Mouse (Mus musculus) embryonic facial prominence, embryonic 15.5 days (tissue): Measurements from ENCODE around the gene Krtdap. TPM values are rescaled to one million over a fixed set of nuclear protein-coding genes. Genes with fewer than 3 reads are reported as not detected.

Experiments used
- ATAC-seq: fragments of 200-750 bp; cut with Nextera tagmentation; 2 replicates; pipeline ENCODE4 v1.8.0; 2017; ENCODE audit warnings: low read depth, moderate TSS enrichment; ENCODE audit not compliant: insufficient number of reproducible peaks, low FRiP score, low TSS enrichment
- H3K27ac ChIP-seq: fragments of 300-500 bp; sonication (generic); replicated peaks from 2 replicates; pipeline ENCODE4 v1.5.1; 2015; ENCODE audit warnings: mild to moderate bottlenecking, inconsistent platforms
- H3K27me3 ChIP-seq: fragments of 300-500 bp; sonication (generic); 2 replicates; pipeline ENCODE4 v1.6.1; 2015; ENCODE audit warnings: inconsistent platforms
- H3K36me3 ChIP-seq: fragments of 300-500 bp; sonication (generic); 2 replicates; pipeline ENCODE4 v1.6.1; 2015; ENCODE audit warnings: mild to moderate bottlenecking, inconsistent platforms
- H3K4me1 ChIP-seq: fragments of 300-500 bp; sonication (generic); 2 replicates; pipeline ENCODE4 v1.6.1; 2015; ENCODE audit warnings: inconsistent platforms
- H3K4me2 ChIP-seq: fragments of 300-500 bp; sonication (generic); replicated peaks from 2 replicates; pipeline ENCODE4 v1.6.1; 2015; ENCODE audit warnings: mild to moderate bottlenecking, inconsistent platforms
- H3K4me3 ChIP-seq: fragments of 300-500 bp; sonication (generic); replicated peaks from 2 replicates; pipeline ENCODE4 v1.5.1; 2015; ENCODE audit warnings: mild to moderate bottlenecking, inconsistent platforms
- H3K9ac ChIP-seq: fragments of 300-500 bp; sonication (generic); 2 replicates; pipeline ENCODE4 v1.6.1; 2015; ENCODE audit warnings: inconsistent platforms
- H3K9me3 ChIP-seq: fragments of 300-500 bp; sonication (generic); replicated peaks from 2 replicates; pipeline ENCODE4 v1.6.1; 2016; ENCODE audit warnings: inconsistent platforms
- WGBS: fragments of 180-500 bp; shearing (Covaris S2); methylation state at CpG from one replicate; pipeline ENCODE4 v1.1.7; 2015; 5-methylcytosine and 5-hydroxymethylcytosine counted together
- polyA plus RNA-seq: library from polyadenylated mRNA; unstranded; fragments of >200 nt; fragmentation: Nextera tagmentation; extraction: Ambion mirVana; gene quantifications from 2 replicates; pipeline ENCODE4 v1.2.1, GENCODE M21; 2015

Krtdap gene
- polyA plus RNA-seq, 1 experiment from 2014 or later: 1,901 TPM

GRCm38 (mm10) chr7:30763456-30763855, 24.2 kb upstream of the Krtdap start, which contains the start of gene Dmkn:
TSS of gene Dmkn (plus strand) at chr7:30763756.
- no peaks in the 10 kb centered on the region for H3K9me3 ChIP-seq
- no peak within 1 kb of the TSS for H3K4me2 ChIP-seq
- peak within 1 kb of the TSS; percentile 24 for H3K4me3 ChIP-seq
- no peak for ATAC-seq
- no peaks in the 10 kb centered on the region for H3K36me3 ChIP-seq
- peak within 1 kb of the TSS; percentile 51; the same call in 1 of the 2 replicates for H3K27ac ChIP-seq
- peaks cover 8% of the 10 kb centered on the region; the same call in 1 of the 2 replicates for H3K27me3 ChIP-seq
- H3K9ac ChIP-seq: no peak within 1 kb of the TSS
- WGBS: 30% methylated on average over 5 of the region's 5 CpGs
- no peaks in the 10 kb centered on the region for H3K4me1 ChIP-seq

- no peaks in the 10 kb centered on the region for H3K9me3 ChIP-seq
- no peak for ATAC-seq
- peaks cover 9% of the 10 kb centered on the region; the same call in 1 of the 2 replicates for H3K27me3 ChIP-seq
- no peak overlapping the region for H3K9ac ChIP-seq
- H3K4me3 ChIP-seq: peak overlapping the region; percentile 8; the same call in 1 of the 2 replicates
- H3K4me2 ChIP-seq: peak overlapping the region; percentile 10; the same call in 1 of the 2 replicates
- 34% methylated on average over 11 of the region's 11 CpGs for WGBS
- no peaks in the 10 kb centered on the region for H3K4me1 ChIP-seq
- H3K27ac ChIP-seq: no peak overlapping the region
- no peaks in the 10 kb centered on the region for H3K36me3 ChIP-seq
These were observed 22.5 kb upstream of the Krtdap start for GRCm38 (mm10) chr7:30765173-30765572.

GRCm38 (mm10) chr7:30766408-30766807, 21.3 kb upstream of the Krtdap start:
- ATAC-seq: no peak
- WGBS: 80% methylated on average over 4 of the region's 4 CpGs
- Histone ChIP-seq H3K4me2 (no peak overlapping the region), H3K27ac (no peak overlapping the region), H3K36me3 (no peaks in the 10 kb centered on the region), H3K4me1 (no peaks in the 10 kb centered on the region), H3K4me3 (no peak overlapping the region), H3K9ac (no peak overlapping the region), H3K9me3 (no peaks in the 10 kb centered on the region), H3K27me3 (peaks cover 9% of the 10 kb centered on the region; the same call in 1 of the 2 replicates)

GRCm38 (mm10) chr7:30769236-30769635, 18.5 kb upstream of the Krtdap start:
- no peak overlapping the region for H3K9ac ChIP-seq
- ATAC-seq: no peak
- no peaks in the 10 kb centered on the region for H3K9me3 ChIP-seq
- H3K4me1 ChIP-seq: no peaks in the 10 kb centered on the region
- no peak overlapping the region for H3K27ac ChIP-seq
- WGBS: 24% methylated on average over 9 of the region's 9 CpGs
- H3K4me3 ChIP-seq: no peak overlapping the region
- H3K27me3 ChIP-seq: peaks cover 4% of the 10 kb centered on the region; the same call in 1 of the 2 replicates
- H3K36me3 ChIP-seq: no peaks in the 10 kb centered on the region
- no peak overlapping the region for H3K4me2 ChIP-seq

- Histone ChIP-seq H3K4me2 (no peak overlapping the region), H3K36me3 (no peaks in the 10 kb centered on the region), H3K27me3 (no peaks in the 10 kb centered on the region), H3K9ac (no peak overlapping the region), H3K27ac (peak overlapping the region; percentile 65), H3K9me3 (no peaks in the 10 kb centered on the region), H3K4me1 (no peaks in the 10 kb centered on the region), H3K4me3 (peak overlapping the region; percentile 22; the same call in 1 of the 2 replicates)
- ATAC-seq: no peak
- WGBS: 66% methylated on average over 9 of the region's 9 CpGs
These were observed 11.6 kb upstream of the Krtdap start for GRCm38 (mm10) chr7:30776104-30776503.

- H3K9me3 ChIP-seq: no peaks in the 10 kb centered on the region
- no peaks in the 10 kb centered on the region for H3K4me1 ChIP-seq
- no peak overlapping the region for H3K9ac ChIP-seq
- 0 out of 2 replicates have a peak overlapping the region, but pooled peaks have one; percentile 12 for H3K4me2 ChIP-seq
- no peak for ATAC-seq
- H3K27me3 ChIP-seq: no peaks in the 10 kb centered on the region
- H3K27ac ChIP-seq: no peak overlapping the region
- H3K4me3 ChIP-seq: peak overlapping the region; percentile 22; the same call in 1 of the 2 replicates
- 50% methylated on average over 7 of the region's 7 CpGs for WGBS
- H3K36me3 ChIP-seq: no peaks in the 10 kb centered on the region
These were observed 10.6 kb upstream of the Krtdap start for GRCm38 (mm10) chr7:30777081-30777579.

GRCm38 (mm10) chr7:30777911-30778310, 9.8 kb upstream of the Krtdap start:
- H3K27ac ChIP-seq: no peak overlapping the region
- no peaks in the 10 kb centered on the region for H3K27me3 ChIP-seq
- no peak overlapping the region for H3K4me3 ChIP-seq
- H3K4me1 ChIP-seq: no peaks in the 10 kb centered on the region
- H3K9me3 ChIP-seq: no peaks in the 10 kb centered on the region
- no peaks in the 10 kb centered on the region for H3K36me3 ChIP-seq
- WGBS: 59% methylated on average over 1 of the region's 1 CpGs
- ATAC-seq: no peak
- no peak overlapping the region for H3K4me2 ChIP-seq
- H3K9ac ChIP-seq: no peak overlapping the region

- Histone ChIP-seq H3K36me3 (no peaks in the 10 kb centered on the region), H3K4me1 (peaks cover 5% of the 10 kb centered on the region; the same call in 1 of the 2 replicates), H3K27me3 (no peaks in the 10 kb centered on the region), H3K27ac (no peak overlapping the region), H3K4me2 (no peak overlapping the region), H3K9me3 (no peaks in the 10 kb centered on the region), H3K9ac (no peak overlapping the region), H3K4me3 (no peak overlapping the region)
- no peak for ATAC-seq
- WGBS: 69% methylated on average over 4 of the region's 4 CpGs
These were observed 5.9 kb upstream of the Krtdap start for GRCm38 (mm10) chr7:30781792-30782191.

GRCm38 (mm10) chr7:30782658-30783057, 5.0 kb upstream of the Krtdap start:
- H3K9me3 ChIP-seq: no peaks in the 10 kb centered on the region
- no peak overlapping the region for H3K9ac ChIP-seq
- no peak overlapping the region for H3K27ac ChIP-seq
- no peaks in the 10 kb centered on the region for H3K27me3 ChIP-seq
- no peak overlapping the region for H3K4me3 ChIP-seq
- WGBS: 73% methylated on average over 3 of the region's 3 CpGs
- H3K4me1 ChIP-seq: peaks cover 5% of the 10 kb centered on the region; the same call in 1 of the 2 replicates
- ATAC-seq: no peak
- H3K4me2 ChIP-seq: no peak overlapping the region
- H3K36me3 ChIP-seq: no peaks in the 10 kb centered on the region

- Histone ChIP-seq H3K4me1 (peaks cover 5% of the 10 kb centered on the region; the same call in 1 of the 2 replicates), H3K36me3 (no peaks in the 10 kb centered on the region), H3K9me3 (no peaks in the 10 kb centered on the region), H3K27ac (no peak overlapping the region), H3K27me3 (no peaks in the 10 kb centered on the region), H3K9ac (no peak overlapping the region), H3K4me2 (no peak overlapping the region), H3K4me3 (no peak overlapping the region)
- 64% methylated on average over 1 of the region's 1 CpGs for WGBS
- ATAC-seq: no peak
These were observed 2.5 kb upstream of the Krtdap start for GRCm38 (mm10) chr7:30785154-30785553.

- H3K4me1 ChIP-seq: peaks cover 5% of the 10 kb centered on the region; the same call in 1 of the 2 replicates
- H3K4me2 ChIP-seq: no peak overlapping the region
- no peak for ATAC-seq
- 53% methylated on average over 13 of the region's 13 CpGs for WGBS
- H3K36me3 ChIP-seq: no peaks in the 10 kb centered on the region
- H3K27ac ChIP-seq: 0 out of 2 replicates have a peak overlapping the region, but pooled peaks have one; percentile 23
- H3K9ac ChIP-seq: no peak overlapping the region
- no peaks in the 10 kb centered on the region for H3K27me3 ChIP-seq
- H3K4me3 ChIP-seq: no peak overlapping the region
- no peaks in the 10 kb centered on the region for H3K9me3 ChIP-seq
These were observed 1.8 kb upstream of the Krtdap start for GRCm38 (mm10) chr7:30785721-30786546.
